Mouse (Mus musculus): ENCODE measurements around the gene Rab34. TPM values are rescaled to one million over a fixed set of nuclear protein-coding genes. Genes with fewer than 3 reads are reported as not detected.

The Rab34 gene
- polyA plus RNA-seq, 1 experiment from 2014 or later = 65.7 TPM

- no peak overlapping the region for H3K4me3 ChIP-seq
- H3K9ac ChIP-seq = no peak overlapping the region
- H3K4me2 ChIP-seq = no peak overlapping the region
- no peak for ATAC-seq (ENCODE audit: low FRiP score, low read depth)
- no peak overlapping the region for H3K27ac ChIP-seq (replicated peaks)
- WGBS = 72% methylated on average over 7 of the region's 7 CpGs
- no peaks in the 10 kb centered on the region for H3K9me3 ChIP-seq
- peaks cover 93% of the 10 kb centered on the region for H3K36me3 ChIP-seq
- H3K4me1 ChIP-seq (replicated peaks) = no peaks in the 10 kb centered on the region
- H3K27me3 ChIP-seq = no peaks in the 10 kb centered on the region
Measured at GRCm38 (mm10) chr11:78210615-78211014, 22.4 kb downstream of the Rab34 start.

DNA sequence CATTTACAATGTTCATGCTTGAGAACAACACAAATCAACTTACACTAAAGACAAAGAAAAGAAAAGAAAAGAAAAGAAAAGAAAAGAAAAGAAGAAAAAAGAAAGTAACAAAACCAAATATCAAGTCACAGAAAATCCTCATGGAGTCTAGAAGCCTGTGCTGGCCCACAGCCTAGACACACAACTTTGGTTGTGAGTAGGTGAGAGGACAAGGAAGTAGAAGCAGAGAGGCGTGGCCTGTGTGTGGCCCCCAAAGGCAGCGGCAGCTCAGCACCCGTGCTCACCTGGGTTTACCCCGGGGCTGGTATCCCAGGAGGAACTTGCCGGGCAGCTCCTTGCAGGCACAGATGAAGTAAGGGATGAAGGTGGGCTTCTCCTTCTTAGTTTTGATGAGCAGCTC, 23.3 kb downstream of the Rab34 start:
- Histone ChIP-seq H3K27me3 (no peaks in the 10 kb centered on the region), H3K9ac (no peak overlapping the region), H3K9me3 (no peaks in the 10 kb centered on the region), H3K36me3 (peaks cover 94% of the 10 kb centered on the region), H3K4me3 (no peak overlapping the region), H3K4me2 (no peak overlapping the region), H3K4me1 (replicated peaks) (no peaks in the 10 kb centered on the region), H3K27ac (replicated peaks) (no peak overlapping the region)
- ATAC-seq (ENCODE audit: low FRiP score, low read depth) = no peak
- 91% methylated on average over 5 of the region's 5 CpGs for WGBS

DNA sequence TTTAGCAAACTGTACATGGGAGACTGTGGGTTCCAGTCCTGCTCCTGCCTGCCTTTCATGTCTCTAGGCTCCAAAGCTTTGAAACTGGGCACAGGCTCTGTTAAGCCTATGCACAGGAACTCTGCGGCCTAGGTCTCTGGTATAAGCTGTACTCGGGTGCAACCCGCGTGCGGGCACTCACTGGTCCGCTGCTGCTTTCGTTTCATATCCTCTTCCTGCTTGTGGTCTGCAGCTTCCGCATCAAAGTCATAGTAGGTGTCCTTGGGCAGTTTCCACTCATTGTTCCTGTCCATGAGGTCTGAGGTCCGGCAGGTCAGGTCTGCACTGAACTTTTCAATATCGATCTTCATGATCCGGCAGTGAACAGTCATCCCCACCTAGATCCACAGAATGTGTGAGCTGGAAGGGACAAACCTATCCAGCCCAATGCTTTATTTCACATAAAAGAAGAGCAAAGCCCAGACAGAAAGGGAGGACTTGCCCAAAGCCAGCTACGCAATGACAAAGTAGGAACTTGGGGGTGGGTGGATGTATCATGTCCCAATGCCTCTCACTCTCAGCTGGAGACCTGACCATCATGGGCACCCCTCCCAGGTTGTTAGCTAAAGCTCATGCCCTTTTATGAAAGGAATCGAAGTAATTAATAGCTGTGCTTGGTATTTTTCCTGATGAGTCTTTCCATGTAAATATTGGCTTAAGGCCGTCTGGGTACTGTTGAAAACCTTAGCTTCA, 25.0 kb downstream of the Rab34 start:
- Histone ChIP-seq H3K4me3 (no peak overlapping the region), H3K36me3 (peaks cover 93% of the 10 kb centered on the region)
- ATAC-seq (ENCODE audit: low FRiP score, low read depth) = no peak

GRCm38 (mm10) chr11:78215709-78216317, 27.6 kb downstream of the Rab34 start:
- no peak overlapping the region for H3K4me3 ChIP-seq
- no peaks in the 10 kb centered on the region for H3K27me3 ChIP-seq
- no peak overlapping the region for H3K4me2 ChIP-seq
- peak; percentile 79 for ATAC-seq (ENCODE audit: low FRiP score, low read depth)
- H3K36me3 ChIP-seq = peaks cover 93% of the 10 kb centered on the region
- 81% methylated on average over 11 of the region's 11 CpGs for WGBS
- H3K9ac ChIP-seq = no peak overlapping the region
- H3K4me1 ChIP-seq (replicated peaks) = no peaks in the 10 kb centered on the region
- peak overlapping the region; percentile 74 for H3K27ac ChIP-seq (replicated peaks)
- no peaks in the 10 kb centered on the region for H3K9me3 ChIP-seq

More for the DNA sequence above, 25.0 kb downstream of the Rab34 start:
- Histone ChIP-seq H3K9ac (no peak overlapping the region), H3K9me3 (no peaks in the 10 kb centered on the region), H3K27ac (replicated peaks) (no peak overlapping the region), H3K4me1 (replicated peaks) (no peaks in the 10 kb centered on the region), H3K4me2 (no peak overlapping the region), H3K27me3 (no peaks in the 10 kb centered on the region)
- WGBS = 96% methylated on average over 14 of the region's 14 CpGs

DNA sequence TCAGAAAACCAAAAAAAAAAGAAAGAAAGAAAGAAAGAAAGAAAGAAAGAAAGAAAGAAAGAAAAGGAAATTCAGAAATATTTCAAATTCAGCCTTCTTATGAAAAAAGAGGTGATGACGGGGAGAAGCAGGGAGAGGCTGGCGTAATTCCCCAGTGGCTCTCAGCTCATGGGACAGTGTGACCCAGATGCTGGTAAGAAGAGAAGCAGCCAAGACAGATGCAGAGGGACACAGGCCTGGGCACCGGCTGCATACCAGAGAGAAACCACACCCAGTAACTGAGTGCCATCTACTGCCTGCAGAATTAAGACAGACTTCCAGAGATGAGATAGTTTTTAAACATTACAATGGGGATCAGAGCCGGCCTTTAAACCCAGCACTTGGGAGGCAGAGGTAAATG, 35.4 kb downstream of the Rab34 start:
- WGBS = 90% methylated on average over 4 of the region's 4 CpGs

GRCm38 (mm10) chr11:78231518-78231917, 43.3 kb downstream of the Rab34 start:
- WGBS = 96% methylated on average over 6 of the region's 6 CpGs
- H3K27ac ChIP-seq (replicated peaks) = no peak overlapping the region
- no peak for ATAC-seq (ENCODE audit: low FRiP score, low read depth)
- no peak overlapping the region for H3K4me2 ChIP-seq
- H3K9me3 ChIP-seq = no peaks in the 10 kb centered on the region
- H3K4me3 ChIP-seq = no peak overlapping the region
- H3K9ac ChIP-seq = no peak overlapping the region
- H3K27me3 ChIP-seq = no peaks in the 10 kb centered on the region
- peaks cover 70% of the 10 kb centered on the region for H3K36me3 ChIP-seq
- no peaks in the 10 kb centered on the region for H3K4me1 ChIP-seq (replicated peaks)

More for the DNA sequence above, 35.4 kb downstream of the Rab34 start:
- no peak for ATAC-seq (ENCODE audit: low FRiP score, low read depth)
- Histone ChIP-seq H3K9me3 (no peaks in the 10 kb centered on the region), H3K27me3 (no peaks in the 10 kb centered on the region), H3K9ac (no peak overlapping the region), H3K27ac (replicated peaks) (no peak overlapping the region), H3K4me1 (replicated peaks) (no peaks in the 10 kb centered on the region), H3K4me3 (no peak overlapping the region), H3K36me3 (peaks cover 96% of the 10 kb centered on the region), H3K4me2 (no peak overlapping the region)

GRCm38 (mm10) chr11:78240193-78240857, 52.1 kb downstream of the Rab34 start:
- no peak for ATAC-seq (ENCODE audit: low FRiP score, low read depth)
- Histone ChIP-seq H3K4me1 (replicated peaks) (peaks cover 25% of the 10 kb centered on the region), H3K27me3 (no peaks in the 10 kb centered on the region), H3K9ac (no peak overlapping the region), H3K4me2 (no peak overlapping the region), H3K36me3 (peaks cover 12% of the 10 kb centered on the region), H3K4me3 (no peak overlapping the region), H3K9me3 (no peaks in the 10 kb centered on the region), H3K27ac (replicated peaks) (no peak overlapping the region)
- WGBS = 81% methylated on average over 9 of the region's 9 CpGs

Small RNAs within 50 kb of the gene (microRNA-seq; reads per million reads assigned to microRNA genes)
- not detected for gene Mir7653

Other genes starting within 250 kb of the Rab34 start
- gene Phf12, start 205.7 kb upstream of the Rab34 start, polyA plus RNA-seq (2015; fragmentation: Nextera tagmentation; extraction: Ambion mirVana) = 15.1 and 19.0 TPM in 2 replicates
- gene Dhrs13, start 156.2 kb upstream of the Rab34 start, polyA plus RNA-seq (2015; fragmentation: Nextera tagmentation; extraction: Ambion mirVana) = 48.6 and 55.6 TPM in 2 replicates
- 103 and 106 TPM in 2 replicates for gene Flot2, start 150.5 kb upstream of the Rab34 start, polyA plus RNA-seq (2015; fragmentation: Nextera tagmentation; extraction: Ambion mirVana)
- gene Eral1, start 108.0 kb upstream of the Rab34 start, polyA plus RNA-seq (2015; fragmentation: Nextera tagmentation; extraction: Ambion mirVana) = 30.9 and 32.5 TPM in 2 replicates
- gene Fam222b, start 93.8 kb upstream of the Rab34 start, polyA plus RNA-seq (2015; fragmentation: Nextera tagmentation; extraction: Ambion mirVana) = 24.0 and 33.3 TPM in 2 replicates
- gene Traf4, start 22.8 kb upstream of the Rab34 start, polyA plus RNA-seq (2015; fragmentation: Nextera tagmentation; extraction: Ambion mirVana) = 98.7 and 102 TPM in 2 replicates
- 7.5 and 8.5 TPM in 2 replicates for gene Nek8, start 11.8 kb upstream of the Rab34 start, polyA plus RNA-seq (2015; fragmentation: Nextera tagmentation; extraction: Ambion mirVana)
- 12.8 and 13.2 TPM in 2 replicates for gene Tlcd1, start 11.7 kb upstream of the Rab34 start, polyA plus RNA-seq (2015; fragmentation: Nextera tagmentation; extraction: Ambion mirVana)
- 743 and 824 TPM in 2 replicates for gene Rpl23a, start 4.8 kb upstream of the Rab34 start, polyA plus RNA-seq (2015; fragmentation: Nextera tagmentation; extraction: Ambion mirVana)
- 3.1 and 3.2 TPM in 2 replicates for gene Proca1, start 5.0 kb downstream of the Rab34 start, polyA plus RNA-seq (2015; fragmentation: Nextera tagmentation; extraction: Ambion mirVana)
- 91.6 and 92.1 TPM in 2 replicates for gene Sdf2, start 57.3 kb downstream of the Rab34 start, polyA plus RNA-seq (2015; fragmentation: Nextera tagmentation; extraction: Ambion mirVana)
- gene Supt6, start 57.6 kb downstream of the Rab34 start, polyA plus RNA-seq (2015; fragmentation: Nextera tagmentation; extraction: Ambion mirVana) = 24.8 and 27.4 TPM in 2 replicates
- 50.9 and 65.0 TPM in 2 replicates for gene 2610507B11Rik, start 73.3 kb downstream of the Rab34 start, polyA plus RNA-seq (2015; fragmentation: Nextera tagmentation; extraction: Ambion mirVana)
- gene BC030499, start 102.4 kb downstream of the Rab34 start, polyA plus RNA-seq (2015; fragmentation: Nextera tagmentation; extraction: Ambion mirVana) = 0.26 and 0.32 TPM in 2 replicates
- 9.7 and 14.0 TPM in 2 replicates for gene Spag5, start 113.1 kb downstream of the Rab34 start, polyA plus RNA-seq (2015; fragmentation: Nextera tagmentation; extraction: Ambion mirVana)
- 318 and 319 TPM in 2 replicates for gene Aldoc, start 134.5 kb downstream of the Rab34 start, polyA plus RNA-seq (2015; fragmentation: Nextera tagmentation; extraction: Ambion mirVana)
- 84.6 and 92.9 TPM in 2 replicates for gene Pigs, start 140.0 kb downstream of the Rab34 start, polyA plus RNA-seq (2015; fragmentation: Nextera tagmentation; extraction: Ambion mirVana)
- 88.3 and 94.3 TPM in 2 replicates for gene Unc119, start 155.1 kb downstream of the Rab34 start, polyA plus RNA-seq (2015; fragmentation: Nextera tagmentation; extraction: Ambion mirVana)
- gene Foxn1, start 198.1 kb downstream of the Rab34 start, polyA plus RNA-seq (2015; fragmentation: Nextera tagmentation; extraction: Ambion mirVana) = not detected in 2 replicates
- gene Slc13a2, start 233.8 kb downstream of the Rab34 start, polyA plus RNA-seq (2015; fragmentation: Nextera tagmentation; extraction: Ambion mirVana) = not detected in 2 replicates

Measured in hindbrain, embryonic 15.5 days (tissue).